Mouse (Mus musculus): ENCODE measurements at regions not wholly inside any gene's neighbourhood (a gene's known extent, or its start where the extent isn't known, plus 50 kb on each side); places are given as distances from the start of the nearest gene placed in this dataset.

DNA sequence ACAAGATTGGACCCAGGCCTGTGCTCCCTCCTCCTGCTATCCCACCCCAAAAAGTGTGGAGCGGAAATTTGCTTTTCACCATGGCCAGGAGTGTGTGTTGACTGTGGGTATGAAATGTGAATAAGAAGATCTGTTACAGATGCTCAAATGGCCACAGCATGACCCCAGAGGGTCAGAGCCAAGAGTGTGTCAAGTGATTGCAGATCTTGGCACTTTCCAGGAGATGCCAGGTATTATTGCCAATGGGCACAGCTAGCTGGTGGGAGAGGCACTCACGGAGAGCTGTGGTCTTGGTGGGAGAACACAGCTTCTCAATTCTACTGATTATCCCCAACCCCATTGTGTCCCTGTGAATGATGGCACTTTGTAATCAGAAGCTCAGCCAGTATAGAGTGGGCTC, 62.7 kb downstream of the Smim20 start:
- no peak for ATAC-seq (ENCODE audit: poor library complexity, severe bottlenecking)

DNA sequence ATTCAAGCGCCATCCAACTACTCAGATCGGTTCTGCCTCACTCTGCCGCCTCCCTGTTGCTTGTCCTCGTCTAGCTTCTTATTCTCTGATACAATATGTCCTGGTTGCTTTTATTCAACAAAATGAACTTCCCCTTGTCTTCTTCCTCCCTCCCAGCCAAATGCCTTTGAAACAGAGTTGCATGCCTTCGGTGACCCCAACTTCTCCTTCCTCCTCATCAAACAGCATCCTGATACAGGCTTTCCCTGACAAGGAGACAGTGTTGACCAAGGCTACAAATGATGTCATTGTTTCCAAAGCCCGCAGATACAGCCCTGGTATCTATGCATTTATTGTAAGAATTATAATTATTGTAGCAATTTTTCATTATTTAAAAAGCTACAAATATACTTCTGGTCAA, 69.8 kb downstream of the Smim20 start:
- peak; percentile 57 for ATAC-seq (ENCODE audit: poor library complexity, severe bottlenecking)

DNA sequence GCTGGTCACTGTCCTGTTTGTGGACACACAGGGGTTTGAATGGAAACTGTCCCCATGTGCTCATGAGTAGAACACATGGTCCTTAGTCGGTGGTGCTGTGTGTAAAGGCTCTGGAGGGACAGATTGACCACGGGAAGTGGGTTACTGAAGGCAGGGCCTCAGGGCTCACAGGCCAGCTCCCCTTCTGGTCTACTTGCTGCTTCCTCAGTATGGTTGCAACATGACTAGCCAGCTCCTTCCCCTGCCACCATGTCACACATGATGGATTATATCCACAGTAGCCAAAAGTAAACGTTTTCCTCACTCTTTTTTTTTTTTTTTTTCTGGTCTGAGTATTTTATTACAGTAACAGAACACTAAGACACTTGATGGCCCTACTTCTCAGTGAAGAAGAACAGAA, 70.9 kb downstream of the Smim20 start:
- ATAC-seq (ENCODE audit: poor library complexity, severe bottlenecking) = peak; percentile 84

DNA sequence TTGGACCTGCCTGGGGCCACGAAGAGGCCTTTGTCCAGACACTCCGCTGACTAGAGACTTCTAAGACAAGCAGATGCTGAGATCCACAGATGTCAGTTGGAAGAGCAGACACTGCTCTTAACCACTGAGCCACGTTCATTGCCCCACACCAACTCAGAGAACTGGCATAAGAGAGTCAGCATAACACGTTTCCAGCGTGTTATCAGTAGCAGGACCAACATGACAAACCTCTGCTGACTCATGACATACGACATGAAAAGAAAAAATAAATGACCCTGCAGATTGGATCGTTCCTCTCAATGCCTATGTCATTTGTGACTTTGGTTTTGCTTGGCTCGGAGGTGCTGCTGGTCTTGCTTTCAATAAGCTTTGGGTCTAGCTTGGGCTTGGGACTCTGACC, 78.3 kb downstream of the Smim20 start:
- ATAC-seq (ENCODE audit: poor library complexity, severe bottlenecking) = no peak

DNA sequence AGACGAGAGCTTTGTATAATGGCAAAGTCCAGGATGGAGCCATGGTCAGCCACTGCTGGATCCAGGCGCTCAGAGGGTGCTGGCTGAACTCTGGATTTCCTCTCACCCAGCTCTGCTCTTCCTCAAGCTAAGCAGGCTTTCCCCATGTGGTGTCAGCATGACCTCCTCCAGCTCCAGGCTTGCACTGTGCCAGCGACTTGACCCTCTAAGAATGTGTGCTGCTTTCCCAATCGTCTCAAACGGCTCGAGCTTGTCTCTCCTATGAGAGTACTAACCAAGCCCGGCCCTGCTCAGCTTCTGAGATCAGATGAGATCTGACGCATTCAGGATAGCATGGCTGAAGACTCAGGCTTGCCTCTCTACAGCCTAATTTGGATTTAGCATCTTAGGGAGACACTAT, 79.1 kb downstream of the Smim20 start:
- no peak for ATAC-seq (ENCODE audit: poor library complexity, severe bottlenecking)

DNA sequence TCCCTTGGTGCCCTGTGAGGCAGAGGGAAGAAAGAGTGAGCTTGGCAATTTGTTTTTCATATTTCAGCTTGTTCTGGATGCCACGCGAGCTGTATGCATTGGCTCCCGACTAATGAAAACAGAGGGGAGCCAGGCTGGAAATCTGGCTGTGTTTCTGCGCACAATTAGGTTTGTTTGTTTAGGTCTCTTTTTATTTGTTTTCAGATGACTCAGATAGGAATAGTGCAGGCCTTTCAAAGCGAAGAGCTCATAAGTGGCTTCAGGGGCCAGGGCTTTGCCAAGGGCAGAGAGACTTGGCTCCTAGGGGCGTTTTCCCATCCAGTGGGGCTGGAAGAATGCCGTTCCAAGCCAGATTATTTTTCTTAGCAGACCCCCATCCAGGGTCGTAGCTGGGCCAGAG, 79.9 kb downstream of the Smim20 start:
- no peak for ATAC-seq (ENCODE audit: poor library complexity, severe bottlenecking)

DNA sequence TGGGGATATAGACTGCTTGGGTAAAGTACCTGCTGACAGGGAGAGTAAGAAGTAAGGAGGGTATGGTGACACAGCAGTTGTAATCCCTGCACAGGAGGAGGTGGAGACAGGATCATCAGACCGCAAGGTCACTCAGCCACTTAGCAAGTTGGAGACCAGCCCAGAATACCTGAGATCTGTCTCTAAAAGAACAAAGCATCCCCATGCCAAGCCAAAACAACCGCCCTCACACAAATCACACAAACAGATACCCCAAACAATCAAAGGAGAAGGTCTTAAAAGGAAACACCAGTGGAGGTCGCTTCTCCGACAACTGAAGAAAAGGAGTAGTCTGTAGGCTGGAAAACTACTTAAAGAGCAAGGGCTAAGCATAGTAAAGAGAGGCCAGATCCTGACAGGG, 86.0 kb downstream of the Smim20 start:
- no peak for ATAC-seq (ENCODE audit: poor library complexity, severe bottlenecking)

DNA sequence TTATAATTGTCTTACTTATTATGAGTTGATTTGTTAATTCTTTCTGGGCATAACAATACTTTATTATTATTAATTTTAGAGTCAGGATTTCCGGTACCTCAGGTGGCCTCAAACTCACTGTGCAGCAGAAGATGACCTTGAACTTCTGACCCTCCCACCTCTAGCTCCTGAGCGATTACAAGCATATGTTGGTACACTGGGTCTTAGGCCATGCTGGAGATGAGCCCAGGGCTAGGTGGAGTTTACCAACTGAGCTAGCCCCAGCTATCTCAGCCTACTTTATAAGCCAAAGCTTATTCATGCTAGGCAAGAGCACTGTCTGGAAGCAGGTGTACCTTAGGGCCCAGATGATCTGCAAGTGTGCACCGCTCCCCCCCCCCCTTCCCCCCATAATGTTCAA, 87.4 kb downstream of the Smim20 start:
- no peak for ATAC-seq (ENCODE audit: poor library complexity, severe bottlenecking)

DNA sequence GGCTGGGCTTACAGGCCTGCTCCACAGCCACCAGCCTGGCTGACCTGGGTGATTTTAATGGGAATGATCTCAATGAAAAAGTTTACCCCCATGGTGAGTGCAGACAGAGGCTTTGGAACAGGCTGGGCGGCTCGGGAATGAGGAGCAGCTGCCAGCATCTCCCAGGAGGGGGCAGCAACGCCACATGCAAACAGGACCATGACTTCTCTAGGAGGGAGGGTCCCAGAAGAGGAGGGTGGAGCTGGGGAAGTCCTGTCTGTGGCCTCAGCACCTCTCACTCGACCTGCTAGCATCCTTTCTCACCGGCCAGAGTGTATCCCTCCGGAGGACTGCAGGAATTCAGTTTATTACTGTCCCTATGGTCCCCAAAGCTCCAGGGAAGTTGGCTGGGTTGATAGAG, 88.2 kb downstream of the Smim20 start:
- peak; percentile 96 for ATAC-seq (ENCODE audit: poor library complexity, severe bottlenecking)

DNA sequence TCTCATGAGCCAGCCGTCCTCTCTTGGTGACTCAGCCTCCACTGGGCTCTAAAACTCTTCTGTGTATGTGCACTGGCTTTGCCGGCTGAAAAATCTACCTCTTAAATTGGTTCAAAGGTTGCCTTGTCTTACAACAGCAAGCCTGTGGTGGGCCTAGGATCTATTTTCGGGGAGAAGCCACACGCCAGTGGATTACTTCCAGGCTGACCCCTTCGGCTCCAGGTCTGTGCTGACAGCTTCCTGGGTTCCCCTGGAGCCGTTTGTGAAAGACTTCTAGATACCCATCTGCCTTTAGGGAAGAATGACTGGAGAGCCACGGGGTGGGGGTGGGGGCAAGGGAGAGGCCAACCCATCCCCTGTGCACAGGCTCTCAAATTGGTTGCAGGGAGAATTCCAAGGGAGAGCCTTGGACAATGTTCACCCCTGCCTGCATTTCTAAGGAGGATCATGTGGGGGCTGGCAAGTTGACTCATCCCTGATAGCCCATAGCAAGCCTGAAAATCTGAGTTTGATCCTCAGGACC, 90.3 kb downstream of the Smim20 start:
- ATAC-seq (ENCODE audit: poor library complexity, severe bottlenecking) = no peak

DNA sequence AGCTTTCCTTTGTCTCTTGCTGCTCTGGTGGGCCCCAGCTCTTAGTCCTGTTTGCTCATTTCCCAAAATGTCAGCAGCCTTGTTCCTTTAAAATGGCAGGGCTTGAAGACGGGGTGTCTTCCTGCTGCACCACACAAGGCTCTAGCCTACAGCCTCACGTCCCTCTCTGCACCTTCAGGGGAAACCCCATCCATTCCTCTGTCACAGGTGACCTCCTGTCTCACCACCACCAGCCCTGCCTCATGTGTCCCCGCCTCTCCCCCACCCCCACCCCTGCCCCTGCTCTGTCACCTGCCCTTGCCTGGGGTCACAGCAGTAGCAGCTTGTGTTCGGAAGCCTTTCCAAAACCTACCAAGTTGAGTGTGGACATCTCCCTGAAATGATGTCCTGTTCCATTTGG, 91.3 kb downstream of the Smim20 start:
- no peak for ATAC-seq (ENCODE audit: poor library complexity, severe bottlenecking)

DNA sequence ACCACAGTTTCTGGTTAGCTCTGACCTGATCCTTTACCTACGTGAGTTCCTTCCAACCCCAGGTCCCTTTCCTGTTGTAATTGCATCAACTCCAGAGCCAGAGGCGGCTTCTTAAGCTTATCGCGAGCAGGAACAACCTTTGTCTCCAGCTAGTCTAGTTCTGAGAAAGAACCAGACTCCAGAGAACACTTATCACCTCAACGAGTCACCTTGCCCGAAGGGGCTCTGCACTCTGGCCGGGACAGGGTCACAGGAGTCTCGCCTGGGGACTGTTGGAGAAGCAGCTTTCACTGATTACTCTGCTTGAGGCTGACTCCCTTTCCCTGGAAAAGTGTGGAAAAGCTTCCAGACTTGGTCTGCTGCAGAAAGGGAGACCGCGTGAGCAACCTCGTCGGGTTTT, 93.0 kb downstream of the Smim20 start:
- ATAC-seq (ENCODE audit: poor library complexity, severe bottlenecking) = no peak

DNA sequence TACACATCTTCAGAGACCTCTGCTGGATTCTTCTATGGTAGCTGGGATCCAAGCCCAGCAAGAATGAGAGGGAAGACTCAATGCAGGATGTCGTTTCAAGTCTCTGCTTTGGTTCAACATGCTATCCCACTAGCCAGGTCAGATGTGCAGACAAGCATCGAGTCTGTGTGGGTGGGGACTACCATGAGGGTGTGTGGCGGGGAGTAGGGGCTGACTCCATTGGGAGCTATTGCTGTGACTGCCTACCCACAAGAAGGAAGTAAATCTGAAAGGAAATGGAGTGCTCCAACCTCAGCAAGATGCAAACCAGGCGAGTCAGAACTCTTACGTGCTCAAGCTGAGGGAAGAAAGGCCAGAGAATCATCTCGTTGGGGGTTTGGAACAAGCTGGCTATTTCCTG, 94.4 kb downstream of the Smim20 start:
- ATAC-seq (ENCODE audit: poor library complexity, severe bottlenecking) = peak; percentile 86

DNA sequence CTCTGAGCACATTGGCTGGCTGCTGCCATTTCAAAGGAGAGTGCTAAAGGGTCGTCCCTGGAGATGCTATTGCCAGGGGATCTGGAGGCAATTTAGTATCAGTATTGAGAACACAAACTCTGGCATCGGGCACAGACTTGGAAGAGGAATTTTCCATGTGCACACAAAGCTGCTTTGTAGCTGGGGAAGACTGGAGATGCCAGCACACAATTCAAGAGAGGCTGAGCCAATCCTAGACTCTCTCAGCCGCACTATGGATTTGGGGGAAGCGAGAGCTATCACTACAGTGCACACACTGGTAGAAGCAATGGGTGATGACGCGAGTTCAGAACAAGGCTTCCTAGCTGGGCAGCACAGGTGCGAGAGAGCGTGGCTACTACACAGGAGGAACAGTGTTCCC, 97.0 kb downstream of the Smim20 start:
- no peak for ATAC-seq (ENCODE audit: poor library complexity, severe bottlenecking)

DNA sequence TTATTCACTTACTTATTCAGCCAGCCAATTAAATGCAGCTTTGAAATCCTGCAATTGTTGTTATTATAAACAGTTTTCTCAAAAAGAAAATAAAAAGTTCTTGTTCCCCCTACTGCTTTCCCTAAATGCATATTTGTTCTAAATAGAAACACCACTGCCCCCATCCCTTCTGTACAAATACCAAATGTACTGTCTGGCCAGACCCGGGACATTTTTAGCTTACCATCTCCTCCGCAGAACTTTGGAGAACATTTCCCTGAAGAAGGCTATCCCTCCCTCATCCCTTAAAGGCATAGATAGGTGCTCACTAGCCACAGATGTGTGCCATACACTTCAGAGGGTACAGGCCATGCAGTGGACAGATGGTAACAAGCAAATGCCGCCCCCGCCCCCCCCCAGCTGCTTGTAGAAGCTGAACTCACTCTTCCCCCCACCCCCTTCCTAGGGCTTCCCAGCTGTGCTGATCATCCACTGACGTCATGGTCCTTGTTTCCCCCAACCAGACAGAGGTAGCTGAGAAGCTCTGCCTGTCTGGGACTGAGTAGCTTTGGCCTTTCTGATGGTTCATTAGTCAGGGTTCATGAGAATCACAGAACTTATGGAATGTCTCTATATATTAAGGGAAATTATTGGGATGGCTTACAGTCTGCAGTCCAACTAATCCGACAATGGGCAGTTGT, 98.9 kb upstream of the Rbpj start:
- ATAC-seq (ENCODE audit: poor library complexity, severe bottlenecking) = no peak

DNA sequence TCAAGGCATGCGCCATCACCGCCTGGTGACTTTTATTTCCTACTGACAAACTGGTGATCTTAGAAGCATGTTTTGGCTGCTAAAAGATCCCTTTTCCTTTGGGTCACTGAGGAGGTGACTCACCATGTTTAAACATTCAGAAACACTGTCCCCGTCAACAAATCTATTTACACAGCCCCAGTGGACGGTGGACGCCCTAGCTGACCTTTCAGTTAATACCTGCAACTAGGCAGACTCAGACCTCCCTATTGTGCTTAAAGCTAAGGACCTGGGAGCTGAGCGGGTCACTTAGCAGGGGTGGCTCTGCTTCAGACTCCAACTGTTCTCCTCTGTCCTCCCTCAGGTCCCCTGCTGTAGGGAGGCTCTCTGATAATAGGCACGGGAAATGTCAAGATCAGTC, 95.7 kb upstream of the Rbpj start:
- no peak for ATAC-seq (ENCODE audit: poor library complexity, severe bottlenecking)

DNA sequence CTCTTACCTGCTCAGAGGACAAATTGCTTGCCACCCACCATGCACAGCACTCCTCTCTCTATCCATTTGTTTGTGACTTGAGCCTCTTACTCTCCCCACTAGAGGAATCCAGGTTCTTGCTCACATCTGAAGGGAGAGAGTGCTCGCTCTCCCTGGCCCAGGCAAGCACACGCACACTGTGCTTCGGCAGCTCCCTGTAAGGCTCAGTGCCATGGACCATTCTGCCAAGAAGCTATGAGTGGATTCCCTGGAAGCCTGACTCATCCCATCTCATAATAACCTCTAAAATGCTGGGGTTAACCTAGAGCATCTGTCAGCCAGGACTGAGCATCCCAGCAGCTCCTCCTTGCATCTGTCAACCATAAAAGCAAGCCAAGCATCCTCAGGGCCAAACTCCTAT, 94.3 kb upstream of the Rbpj start:
- no peak for ATAC-seq (ENCODE audit: poor library complexity, severe bottlenecking)

DNA sequence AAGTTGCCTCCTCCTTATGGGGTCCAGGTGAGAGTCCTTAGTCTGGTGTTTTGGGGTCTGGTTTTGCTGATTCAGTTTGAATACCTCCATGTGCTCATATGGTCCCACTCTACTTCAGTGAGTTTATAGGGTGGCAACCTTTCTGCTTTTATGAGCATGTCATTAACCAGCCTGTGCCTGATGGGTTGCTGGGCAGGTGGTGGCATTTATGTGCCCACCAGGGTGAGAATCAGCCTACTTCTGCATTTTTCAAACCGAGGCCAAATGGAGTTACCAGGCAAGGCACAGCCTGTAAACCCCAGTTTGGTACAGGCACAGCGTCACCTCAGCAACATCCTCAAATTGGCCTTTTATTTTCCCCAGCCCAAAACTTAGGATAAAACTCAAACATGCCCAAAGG, 92.6 kb upstream of the Rbpj start:
- 0 out of 2 replicates have a peak, but pooled peaks have one; percentile 31 for ATAC-seq (ENCODE audit: poor library complexity, severe bottlenecking)

DNA sequence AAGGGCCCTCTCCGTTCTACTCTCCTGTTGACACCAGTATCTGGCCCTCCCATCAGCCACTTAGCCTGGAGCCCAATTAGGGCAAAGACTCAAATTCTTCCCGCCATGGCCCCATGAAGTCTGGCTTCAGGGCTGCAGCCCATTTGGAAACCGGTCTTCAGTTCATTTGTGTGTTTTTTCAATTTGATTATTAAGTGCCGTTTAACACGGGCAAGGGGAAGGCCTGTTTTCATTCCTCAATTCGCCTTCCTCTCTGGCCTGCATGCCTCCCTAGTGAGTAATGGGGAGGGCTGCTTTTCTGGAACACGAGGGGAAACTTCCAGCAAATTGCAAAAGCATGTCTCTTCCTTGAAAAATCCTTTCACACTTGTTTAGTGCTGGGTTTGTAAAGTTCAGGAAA, 89.1 kb upstream of the Rbpj start:
- no peak for ATAC-seq (ENCODE audit: poor library complexity, severe bottlenecking)

DNA sequence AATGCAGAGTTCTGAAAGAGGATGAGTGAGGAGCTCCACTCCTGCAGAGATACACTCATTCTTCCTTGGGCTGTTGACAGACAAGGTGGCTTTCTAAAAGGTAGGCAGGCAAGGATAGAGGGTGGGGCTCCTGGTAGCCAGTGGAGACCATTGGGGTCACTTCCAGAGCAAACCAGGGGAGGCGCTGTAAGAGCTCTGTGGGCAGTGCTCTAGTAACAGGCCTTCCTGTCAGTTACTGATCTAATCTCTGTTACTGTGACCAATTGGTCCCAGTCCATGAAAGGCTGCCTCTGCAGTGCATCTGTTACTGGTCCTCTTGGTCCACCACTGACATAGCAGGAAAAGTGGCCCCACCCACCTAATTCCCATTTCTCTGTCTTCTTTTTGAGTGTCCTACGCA, 88.3 kb upstream of the Rbpj start:
- no peak for ATAC-seq (ENCODE audit: poor library complexity, severe bottlenecking)

DNA sequence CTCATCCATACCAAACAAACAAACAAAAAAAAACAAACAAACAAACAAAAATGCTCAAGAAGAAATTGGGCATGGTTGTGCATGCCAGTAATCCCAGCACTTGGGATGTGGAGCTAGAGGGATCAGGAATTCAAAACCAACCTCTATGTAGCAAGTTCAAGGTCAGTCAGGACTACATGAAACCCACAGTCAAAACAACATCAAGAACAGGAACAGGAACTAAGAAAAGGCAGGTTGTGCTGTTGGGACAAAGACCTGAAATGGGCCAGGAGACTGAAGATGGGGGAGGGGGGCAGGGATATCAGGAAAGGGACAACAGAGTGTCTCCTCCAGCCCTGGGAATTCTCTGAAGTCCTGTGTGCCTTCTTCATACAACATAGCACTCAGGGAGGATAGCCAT, 87.8 kb upstream of the Rbpj start:
- ATAC-seq (ENCODE audit: poor library complexity, severe bottlenecking) = peak; percentile 28; the same call in 1 of the 2 replicates

DNA sequence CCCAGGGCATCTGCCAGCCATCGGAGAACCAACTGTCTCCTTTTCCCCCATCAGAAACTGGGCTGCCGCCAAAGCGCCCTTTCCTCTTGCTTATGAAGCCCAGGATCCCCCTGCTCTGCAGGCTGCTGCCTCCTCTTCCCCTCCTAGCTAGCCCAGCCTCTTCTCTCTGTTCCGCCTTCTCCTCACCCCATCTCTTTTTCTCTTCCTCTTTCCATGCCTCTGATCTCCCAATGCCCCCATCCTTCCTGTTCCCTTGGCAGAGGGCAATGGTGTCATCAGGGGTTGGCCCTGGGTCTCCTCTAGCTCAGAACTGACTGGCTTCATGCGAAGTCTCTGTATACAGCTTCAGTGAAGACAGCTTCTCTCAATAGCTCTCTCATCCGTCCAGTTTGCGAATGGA, 87.4 kb upstream of the Rbpj start:
- ATAC-seq (ENCODE audit: poor library complexity, severe bottlenecking) = peak; percentile 94

DNA sequence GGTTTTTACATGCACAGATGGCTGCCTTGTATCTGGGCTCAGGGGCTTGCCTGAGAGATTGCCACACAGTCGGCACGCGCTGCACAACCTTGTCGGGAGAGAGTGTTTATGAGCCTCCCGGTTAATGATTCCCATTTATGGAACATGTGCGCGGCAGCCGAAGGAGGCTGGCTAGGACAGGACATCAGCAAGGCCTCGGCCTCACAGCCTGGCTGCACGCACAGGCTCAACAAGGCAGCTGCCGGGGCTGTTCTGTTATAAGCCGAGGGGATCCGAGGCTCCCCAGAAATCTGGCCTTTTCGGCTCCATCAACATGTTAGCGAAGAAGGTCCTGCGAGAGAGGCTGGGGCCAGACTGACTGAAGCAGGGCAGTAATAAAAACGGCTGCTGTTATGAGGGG, 86.3 kb upstream of the Rbpj start:
- ATAC-seq (ENCODE audit: poor library complexity, severe bottlenecking) = no peak

Measured in megakaryocyte, adult 5-6 weeks (primary cell).